Mouse (Mus musculus) CD8-positive naive resting alpha-beta T cell, adult 2 months (primary cell): Measurements from ENCODE around the gene Gipc2.

Experiments used
- DNase-seq, 2 experiments: peaks; one replicate each; pipeline ENCODE4 v3.0.0; 2022; ENCODE audit warnings: low read depth in 2 of 2, low spot score in 2 of 2

The Gipc2 gene

DNA sequence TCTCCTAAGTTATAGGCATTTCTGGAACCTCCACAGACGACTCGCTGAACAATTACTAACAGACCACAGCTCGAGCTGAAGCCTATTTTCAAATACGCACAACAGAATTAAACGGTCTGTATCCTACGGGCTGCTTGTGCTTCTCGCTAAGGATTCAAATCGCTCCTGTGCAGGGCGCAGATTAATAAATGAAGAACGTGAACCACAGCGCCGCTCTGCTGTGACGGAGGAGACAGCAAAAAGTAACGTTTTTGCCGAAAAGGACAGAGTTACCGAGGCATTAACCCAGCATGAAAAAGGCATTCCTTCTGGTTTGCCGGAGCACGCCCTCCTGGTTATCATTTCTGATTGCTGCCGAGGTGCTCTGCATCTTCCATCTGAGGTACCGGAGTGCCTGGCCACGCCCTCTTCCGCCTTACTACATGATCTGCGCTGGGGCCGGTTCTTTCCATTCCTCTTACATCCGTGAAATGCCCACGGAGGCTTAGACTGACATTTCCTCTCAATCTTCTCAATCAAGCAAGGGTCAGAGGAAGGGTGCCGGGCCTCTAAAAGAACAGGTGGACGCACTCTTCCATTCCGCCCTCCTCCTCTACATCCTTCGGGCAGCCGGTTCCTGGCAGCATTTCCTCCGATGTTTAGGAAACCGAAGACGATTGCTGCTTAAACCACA, 73.5 kb downstream of the Gipc2 start:
- DNase-seq, result no peak

DNA sequence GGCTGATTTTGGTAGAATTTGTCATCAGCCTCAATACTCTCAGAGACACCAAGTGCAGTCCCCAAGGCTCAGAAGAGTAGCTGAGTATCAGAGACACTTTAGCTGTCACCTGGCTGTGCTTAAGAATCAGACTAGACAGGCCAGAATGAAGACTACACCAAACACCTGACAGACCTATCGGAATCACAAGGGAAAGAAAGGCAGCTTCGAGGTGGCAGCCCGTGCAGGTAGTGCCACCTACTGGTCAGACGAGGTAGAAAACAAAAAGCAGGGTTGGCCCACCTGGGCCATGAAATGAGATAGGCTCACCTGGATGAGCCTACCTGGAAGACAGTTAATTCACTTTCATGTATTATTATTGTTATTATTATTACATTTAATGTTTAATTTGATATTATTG, 76.9 kb downstream of the Gipc2 start:
- peak in 1 of 2 experiments; percentile 14 for DNase-seq

DNA sequence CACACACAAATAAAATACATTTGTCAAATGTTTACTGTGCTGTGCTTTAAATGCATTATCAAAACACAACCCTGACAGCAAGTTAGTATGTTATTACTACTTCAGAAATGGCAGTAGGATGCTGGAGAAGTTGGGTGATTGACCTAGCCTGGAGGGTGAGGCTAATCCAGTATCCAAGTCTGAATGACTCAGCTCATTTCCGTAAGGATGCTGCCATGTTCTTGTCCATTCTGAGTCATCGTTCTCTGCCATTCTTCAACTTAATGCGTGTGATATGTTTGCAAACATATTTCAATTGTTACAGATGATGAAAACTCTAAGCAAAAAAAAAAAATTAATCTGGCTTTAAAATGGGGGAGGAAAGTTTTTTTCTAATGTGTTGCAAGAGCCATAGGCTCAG, 84.6 kb downstream of the Gipc2 start:
- no peak for DNase-seq

DNA sequence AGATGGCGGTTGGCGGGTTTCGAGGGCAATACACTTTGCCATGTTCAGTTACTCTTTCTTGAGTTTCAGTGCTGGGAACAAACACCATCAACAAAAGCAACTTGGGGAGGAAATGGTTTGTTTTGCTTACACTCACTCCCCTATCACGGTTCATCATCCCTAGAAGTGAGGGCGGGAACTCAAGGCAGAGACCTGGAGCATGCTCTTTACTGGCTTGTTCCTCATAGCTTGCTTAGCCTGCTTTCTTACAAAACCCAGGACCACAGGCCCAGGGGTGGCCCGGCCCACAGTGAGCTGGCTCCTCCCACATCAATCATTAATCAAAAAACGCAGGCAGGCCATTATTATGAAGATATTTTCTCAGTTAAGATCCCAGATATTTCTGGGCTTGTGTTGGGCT, 89.9 kb downstream of the Gipc2 start:
- DNase-seq, result no peak

GRCm38 (mm10) chr3:152069001-152069400, 97.0 kb downstream of the Gipc2 start:
- DNase-seq, result no peak

- no peak for DNase-seq
These were observed 97.7 kb downstream of the Gipc2 start for GRCm38 (mm10) chr3:152068311-152068710.

DNA sequence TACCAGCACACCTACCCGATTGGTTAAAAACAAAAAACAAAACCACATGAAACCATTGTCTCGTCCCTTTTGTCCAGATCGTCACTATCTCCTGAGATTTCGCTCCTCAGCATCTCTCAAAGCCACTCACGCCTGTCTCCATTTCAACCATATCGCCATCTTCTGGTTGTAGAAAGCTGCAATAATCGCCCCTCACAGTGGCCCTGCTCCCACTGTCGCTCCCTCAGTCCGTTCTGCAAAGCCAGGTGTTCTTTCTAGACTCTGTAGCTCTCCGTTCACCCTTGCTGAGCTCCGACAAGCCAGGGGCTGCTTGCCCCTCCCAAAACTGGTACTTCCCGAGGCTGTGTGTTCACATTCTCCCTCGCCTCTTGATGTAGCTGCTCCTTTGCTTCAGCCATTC, 99.3 kb downstream of the Gipc2 start:
- DNase-seq, result no peak

- DNase-seq, result no peak
These were observed 100.2 kb downstream of the Gipc2 start for GRCm38 (mm10) chr3:152065806-152066205.

- DNase-seq, result no peak
These were observed 101.9 kb downstream of the Gipc2 start for GRCm38 (mm10) chr3:152064166-152064565.

DNA sequence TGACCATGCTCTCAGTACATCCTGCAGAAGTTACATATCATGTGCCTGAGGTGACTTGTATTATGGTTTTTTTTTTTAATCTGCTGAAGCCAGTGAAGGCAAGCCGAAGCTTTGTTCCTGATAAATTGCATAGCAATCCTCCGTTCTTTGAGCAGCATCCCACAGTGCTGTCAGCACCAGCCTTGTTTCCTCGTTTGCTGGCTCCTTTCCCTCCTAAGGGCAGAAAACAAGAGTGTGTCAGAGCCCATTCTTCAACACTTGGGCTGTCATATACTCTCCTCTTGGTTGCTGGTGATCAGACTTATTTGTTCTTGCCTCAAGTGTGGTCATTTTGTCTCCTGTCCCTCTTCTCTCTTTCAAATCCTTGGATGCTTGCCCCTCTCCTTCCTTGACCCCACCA, 103.2 kb downstream of the Gipc2 start:
- DNase-seq, result no peak

- no peak for DNase-seq
These were observed 104.9 kb downstream of the Gipc2 start for GRCm38 (mm10) chr3:152061145-152061544.

DNA sequence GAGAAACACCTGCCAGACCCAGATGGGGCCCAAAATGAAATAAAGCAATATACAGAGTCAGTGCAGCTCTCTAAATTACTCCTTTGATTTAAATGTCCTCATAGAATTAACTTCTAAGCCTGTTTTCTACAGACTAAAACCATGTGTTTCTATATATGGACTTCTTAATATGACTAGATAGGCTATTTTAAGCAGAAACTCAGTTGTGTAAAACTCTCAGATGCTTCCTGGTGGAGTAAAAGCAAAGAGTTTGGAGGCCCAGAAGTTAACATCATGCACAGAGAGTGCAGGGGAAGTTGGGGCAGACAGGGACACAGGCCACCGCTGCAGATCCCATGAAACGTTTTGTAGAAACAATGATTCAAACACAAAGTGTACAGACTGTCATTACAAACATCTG, 107.8 kb downstream of the Gipc2 start:
- DNase-seq, result no peak

- no peak for DNase-seq
These were observed 111.8 kb downstream of the Gipc2 start for GRCm38 (mm10) chr3:152054260-152054659.

DNA sequence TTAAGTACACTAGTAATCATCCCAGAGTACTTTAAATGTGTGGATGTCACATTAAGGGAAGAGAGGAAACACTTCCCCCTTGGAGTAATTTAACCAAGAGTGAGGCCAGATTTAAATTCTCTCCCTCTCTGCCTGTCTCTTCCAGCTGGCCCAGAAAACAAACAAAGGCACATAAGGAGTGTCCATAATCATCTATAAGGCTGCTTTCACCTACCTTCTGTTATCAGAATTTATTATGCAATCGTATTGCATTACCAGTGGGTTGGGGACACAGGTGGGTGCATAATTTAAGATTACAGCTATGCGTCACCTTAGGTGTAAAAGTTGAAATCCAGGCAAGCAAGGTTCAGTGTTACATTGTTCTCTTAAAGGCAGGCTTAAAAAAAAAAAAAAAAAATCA, 114.1 kb downstream of the Gipc2 start:
- DNase-seq, result no peak

- DNase-seq, result no peak
These were observed 118.1 kb downstream of the Gipc2 start for GRCm38 (mm10) chr3:152047914-152048313.

GRCm38 (mm10) chr3:152046895-152047294, 119.1 kb downstream of the Gipc2 start:
- no peak for DNase-seq
